Mouse (Mus musculus) limb, embryonic 14.5 days (tissue): ENCODE measurements around the gene Egfr. TPM values are rescaled to one million over a fixed set of nuclear protein-coding genes. Genes with fewer than 3 reads are reported as not detected.

Experiments
- ATAC-seq: fragments of 200-750 bp; cut with Nextera tagmentation; 2 replicates; pipeline ENCODE4 v1.8.0; 2017; ENCODE audit warnings: low read depth, moderate number of reproducible peaks, moderate TSS enrichment; ENCODE audit not compliant: low FRiP score
- DNase-seq: peaks from one replicate; pipeline ENCODE4 v3.0.0-alpha.2; 2015; ENCODE audit warnings: low spot score
- H3K27ac ChIP-seq: fragments of 300-500 bp; sonication (generic); replicated peaks from 2 replicates; pipeline ENCODE4 v1.5.1; 2014; ENCODE audit warnings: low read depth, mild to moderate bottlenecking, low read length, moderate library complexity, mixed read lengths
- H3K27me3 ChIP-seq: fragments of 300-500 bp; sonication (generic); 2 replicates; pipeline ENCODE4 v1.6.1; 2014; ENCODE audit warnings: low read length, mixed read lengths; ENCODE audit not compliant: control insufficient read depth, insufficient read depth
- H3K36me3 ChIP-seq: fragments of 300-500 bp; sonication (generic); 2 replicates; pipeline ENCODE4 v1.6.1; 2014; ENCODE audit warnings: mild to moderate bottlenecking, low read length, moderate library complexity, mixed read lengths; ENCODE audit not compliant: control insufficient read depth, insufficient read depth
- H3K4me1 ChIP-seq: fragments of 300-500 bp; sonication (generic); 2 replicates; pipeline ENCODE4 v1.6.1; 2014; ENCODE audit warnings: antibody characterized with exemption, low read length, mixed read lengths; ENCODE audit not compliant: control insufficient read depth, insufficient read depth
- H3K4me2 ChIP-seq: fragments of 300-500 bp; sonication (generic); replicated peaks from 2 replicates; pipeline ENCODE4 v1.6.1; 2014; ENCODE audit warnings: low read depth, mild to moderate bottlenecking, low read length, moderate library complexity; ENCODE audit not compliant: severe bottlenecking
- H3K4me3 ChIP-seq: fragments of 300-500 bp; sonication (generic); replicated peaks from 2 replicates; pipeline ENCODE4 v1.5.1; 2014; ENCODE audit warnings: low read length
- H3K9ac ChIP-seq: fragments of 300-500 bp; sonication (generic); 2 replicates; pipeline ENCODE4 v1.6.1; 2014; ENCODE audit warnings: mild to moderate bottlenecking, low read depth, low read length, moderate library complexity; ENCODE audit not compliant: severe bottlenecking
- H3K9me3 ChIP-seq: fragments of 300-500 bp; sonication (generic); 2 replicates; pipeline ENCODE4 v1.6.1; 2016; ENCODE audit warnings: low read length; ENCODE audit not compliant: control insufficient read depth
- POLR2A ChIP-seq: fragments of 200-500 bp; IDR thresholded peaks from 2 replicates; pipeline ENCODE4 v1.8.0; 2012; ENCODE audit warnings: inconsistent platforms, mild to moderate bottlenecking, moderate library complexity, borderline replicate concordance; ENCODE audit not compliant: insufficient read depth, insufficient read length; ENCODE audit errors: extremely low read depth
- WGBS: fragments of 180-500 bp; shearing (Covaris S2); extraction: QIAGEN DNeasy Blood & Tissue Kit; methylation state at CpG from one replicate; pipeline ENCODE4 v1.1.7; 2014; 5-methylcytosine and 5-hydroxymethylcytosine counted together
- polyA plus RNA-seq, 2 experiments: library from polyadenylated mRNA; depleted of rRNA in 1 of 2; stranded (reverse) in 1 of 2; unstranded in 1 of 2; fragments of >200 nt; fragmentation: Nextera tagmentation in 1 of 2; extraction: Ambion mirVana in 1 of 2; gene quantifications; 2 replicates each; pipeline versions ENCODE4 v1.2.1 to v1.2.3; 2012 to 2014

Egfr gene
- polyA plus RNA-seq, 2 experiments = 19.8 to 35.8 TPM

DNA sequence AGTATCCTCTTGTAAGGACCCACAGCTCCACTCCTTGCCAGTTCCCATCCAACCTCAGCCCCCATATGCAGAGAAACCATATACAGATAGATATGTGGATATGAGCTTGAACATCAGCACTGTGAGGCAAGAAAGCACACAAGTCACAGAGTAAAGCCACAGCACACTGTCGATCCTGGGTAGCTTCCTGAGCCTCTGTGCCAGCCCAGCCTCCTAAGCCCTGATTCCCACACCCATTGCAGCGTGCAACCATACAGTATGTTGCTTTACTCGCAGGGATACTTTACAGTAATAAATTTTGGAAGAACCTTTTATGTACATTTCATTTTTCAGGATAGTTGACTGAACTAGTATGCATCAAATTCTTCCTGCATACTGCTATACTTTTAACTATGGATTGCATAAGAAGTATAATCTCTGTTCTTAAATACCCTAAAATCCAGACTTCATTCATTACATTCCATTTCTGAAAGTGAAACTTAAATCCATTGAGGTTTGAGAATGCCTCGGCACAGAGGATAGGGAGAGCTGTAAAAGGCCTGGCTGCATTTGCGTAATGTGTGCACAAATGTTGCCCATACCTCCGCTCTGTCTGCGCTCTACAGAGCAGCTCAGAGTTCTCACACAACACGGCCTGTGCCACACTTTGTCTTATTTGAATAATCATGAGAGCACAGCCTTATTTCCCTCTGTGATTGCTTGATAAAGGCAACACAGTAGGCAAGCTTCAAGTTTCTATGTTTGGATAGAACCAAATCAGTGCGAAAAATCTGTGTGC is 14.2 kb downstream of the Egfr start:
- H3K27me3 ChIP-seq = no peaks in the 10 kb centered on the region
- peaks cover 13% of the 10 kb centered on the region; the same call in 1 of the 2 replicates for H3K4me1 ChIP-seq
- DNase-seq = no peak
- 66% methylated on average over 9 of the region's 9 CpGs for WGBS
- no peaks in the 10 kb centered on the region; the same call in 1 of the 2 replicates for H3K36me3 ChIP-seq
- H3K27ac ChIP-seq = no peak overlapping the region
- H3K9ac ChIP-seq = no peak overlapping the region
- ATAC-seq = peak; percentile 27; the same call in 1 of the 2 replicates
- no peak for TF ChIP-seq POLR2A
- no peaks in the 10 kb centered on the region for H3K9me3 ChIP-seq
- H3K4me2 ChIP-seq = no peak overlapping the region
- H3K4me3 ChIP-seq = no peak overlapping the region

DNA sequence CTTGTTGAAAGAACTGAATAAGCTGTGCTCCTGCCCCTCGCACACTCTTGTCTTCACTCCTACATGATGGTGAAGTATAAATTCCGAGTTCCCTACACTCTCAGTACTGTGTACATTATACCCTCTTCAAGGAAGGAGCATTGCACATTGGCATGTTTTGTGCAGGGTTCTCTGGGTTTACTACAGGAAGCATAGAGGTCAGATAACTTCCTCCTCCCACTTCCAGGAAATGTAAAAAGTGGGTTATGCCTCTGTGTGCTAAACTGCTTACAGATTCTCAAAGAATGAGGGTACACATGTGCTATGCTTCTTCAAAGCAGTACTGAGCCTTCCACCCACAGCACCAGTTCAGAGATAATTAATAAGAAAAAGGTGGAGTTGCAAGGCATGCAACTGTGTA is 16.0 kb downstream of the Egfr start:
- H3K4me3 ChIP-seq = no peak overlapping the region
- H3K36me3 ChIP-seq = no peaks in the 10 kb centered on the region
- H3K9me3 ChIP-seq = no peaks in the 10 kb centered on the region
- no peak overlapping the region for H3K4me2 ChIP-seq
- ATAC-seq = no peak
- H3K27ac ChIP-seq = no peak overlapping the region
- WGBS = 84% methylated on average over 2 of the region's 2 CpGs
- TF ChIP-seq POLR2A = no peak
- no peak overlapping the region for H3K9ac ChIP-seq
- no peak for DNase-seq
- H3K27me3 ChIP-seq = no peaks in the 10 kb centered on the region
- H3K4me1 ChIP-seq = peaks cover 11% of the 10 kb centered on the region; the same call in 1 of the 2 replicates

GRCm38 (mm10) chr11:16769276-16769675 is 17.3 kb downstream of the Egfr start:
- no peak for TF ChIP-seq POLR2A
- ATAC-seq (no peak), DNase-seq (no peak)
- Histone ChIP-seq H3K36me3 (no peaks in the 10 kb centered on the region), H3K27me3 (no peaks in the 10 kb centered on the region), H3K9ac (no peak overlapping the region), H3K4me1 (peaks cover 11% of the 10 kb centered on the region; the same call in 1 of the 2 replicates), H3K27ac (no peak overlapping the region), H3K4me2 (no peak overlapping the region), H3K4me3 (no peak overlapping the region), H3K9me3 (no peaks in the 10 kb centered on the region)
- 68% methylated on average over 4 of the region's 4 CpGs for WGBS

GRCm38 (mm10) chr11:16769709-16770303 is 17.8 kb downstream of the Egfr start:
- ATAC-seq (no peak), DNase-seq (peak; percentile 37)
- H3K4me1 ChIP-seq = peaks cover 11% of the 10 kb centered on the region; the same call in 1 of the 2 replicates

DNA sequence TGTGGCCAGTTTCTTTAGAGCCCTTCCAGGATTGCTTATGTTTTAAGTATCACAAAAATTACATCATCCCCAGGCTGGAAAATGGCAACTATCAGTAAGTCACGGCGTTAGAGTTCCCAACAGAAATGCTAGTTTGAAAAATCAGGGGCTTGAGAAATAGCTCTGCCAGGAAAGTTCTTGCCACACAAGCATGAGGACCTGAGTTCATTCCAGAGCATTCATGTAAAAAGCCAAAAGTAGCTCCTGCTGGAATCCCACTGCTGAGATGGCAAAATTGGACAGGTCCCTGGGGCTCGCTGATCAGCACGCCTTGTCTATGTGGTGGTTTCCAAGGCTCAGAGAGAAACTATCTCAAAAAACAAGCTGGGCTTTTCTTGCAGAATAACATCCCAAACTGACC is 19.0 kb downstream of the Egfr start:
- H3K9ac ChIP-seq = no peak overlapping the region
- ATAC-seq (no peak), DNase-seq (no peak)
- no peak overlapping the region for H3K4me2 ChIP-seq
- H3K27me3 ChIP-seq = no peaks in the 10 kb centered on the region
- no peak overlapping the region for H3K27ac ChIP-seq
- TF ChIP-seq POLR2A = no peak
- H3K36me3 ChIP-seq = no peaks in the 10 kb centered on the region
- WGBS = 82% methylated on average over 4 of the region's 4 CpGs
- H3K4me3 ChIP-seq = no peak overlapping the region
- H3K9me3 ChIP-seq = no peaks in the 10 kb centered on the region
- H3K4me1 ChIP-seq = peaks cover 11% of the 10 kb centered on the region; the same call in 1 of the 2 replicates

More at GRCm38 (mm10) chr11:16769709-16770303, 17.8 kb downstream of the Egfr start:
- no peak for TF ChIP-seq POLR2A
- Histone ChIP-seq H3K27me3 (no peaks in the 10 kb centered on the region), H3K9ac (no peak overlapping the region), H3K36me3 (no peaks in the 10 kb centered on the region), H3K27ac (no peak overlapping the region), H3K9me3 (no peaks in the 10 kb centered on the region), H3K4me2 (no peak overlapping the region), H3K4me3 (no peak overlapping the region)
- WGBS = 46% methylated on average over 3 of the region's 3 CpGs
